Comparison of ENCODE assay signal across 38 mouse cellular contexts in the genomic region with DNA sequence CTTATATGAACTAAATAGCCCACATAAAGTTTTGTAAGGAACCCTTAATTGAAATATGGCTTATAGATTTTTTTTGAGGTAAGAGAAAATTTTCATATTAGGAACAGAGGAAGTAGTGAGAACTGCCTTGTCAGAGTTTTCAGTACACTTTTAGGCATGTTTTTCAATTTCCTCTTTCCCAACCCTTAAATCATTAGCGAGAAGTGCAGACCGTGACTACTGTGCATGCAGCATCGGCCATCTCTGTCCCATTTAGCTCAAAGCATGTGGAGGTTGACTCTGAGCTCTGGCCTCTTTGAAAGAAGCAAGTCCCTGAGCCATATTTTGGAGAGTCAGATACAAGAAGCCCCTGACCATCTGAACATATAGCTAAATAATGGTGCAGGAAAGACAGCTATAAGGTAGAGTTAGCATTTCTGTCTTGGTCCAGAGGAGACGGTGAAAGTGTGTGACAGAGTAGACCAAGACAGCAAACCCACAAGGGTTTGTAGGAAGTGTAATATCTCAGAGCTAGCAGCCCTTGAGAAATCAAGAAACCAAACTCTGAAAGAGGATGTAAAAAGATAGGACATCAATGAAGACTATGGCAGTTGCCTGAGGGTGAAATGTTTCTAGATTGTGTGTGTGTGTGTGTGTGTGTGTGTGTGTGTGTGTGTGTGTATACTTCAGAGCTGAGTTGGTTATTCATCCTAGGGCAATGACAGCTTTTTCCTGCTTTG. TPM values are rescaled to one million over a fixed set of nuclear protein-coding genes. Genes with fewer than 3 reads are reported as not detected.
A peak's percentile ranks its signal among the peaks of the same experiment; 100 is the strongest.
DNase-seq lines count a peak whose midpoint lies in the region; ATAC-seq and TF ChIP-seq lines count a peak whose summit lies in the region.
"Had no signal": no experiment of that assay in that cellular context is flagged by ENCODE, and none has a peak within 500 bp of the region (broad histone marks: within the 10 kb centered on the region; RNA-seq: fewer than 3 reads in every experiment).

No protein-coding gene starts in this region.

- no peak overlapping the region for H3K9ac ChIP-seq in neural tube, embryonic 15.5 days (replicated peaks)
- no peak overlapping the region for H3K9ac ChIP-seq in midbrain, postnatal 0 days (replicated peaks; ENCODE audit: low read length, poor library complexity, severe bottlenecking)
- H3K9ac ChIP-seq in heart, embryonic 12.5 days = no peak overlapping the region
- H3K9ac ChIP-seq: forebrain, embryonic 15.5 days; heart, embryonic 15.5 days; hindbrain, embryonic 13.5 days; limb, embryonic 13.5 days had no signal

- H3K4me3 ChIP-seq in macrophage (ENCODE audit: inconsistent target) = no peak overlapping the region
- no peak overlapping the region for H3K4me3 ChIP-seq in neural tube, embryonic 15.5 days (replicated peaks)
- H3K4me3 ChIP-seq in midbrain, postnatal 0 days (ENCODE audit: low read depth, low read length) = no peak overlapping the region
- H3K4me3 ChIP-seq in heart, embryonic 12.5 days = no peak overlapping the region
- H3K4me3 ChIP-seq: forebrain, embryonic 15.5 days; heart, embryonic 15.5 days; hindbrain, embryonic 13.5 days; limb, embryonic 13.5 days had no signal

- H3K36me3 ChIP-seq in macrophage (ENCODE audit: inconsistent target) = no peaks in the 10 kb centered on the region
- no peaks in the 10 kb centered on the region for H3K36me3 ChIP-seq in neural tube, embryonic 15.5 days
- no peaks in the 10 kb centered on the region for H3K36me3 ChIP-seq in midbrain, postnatal 0 days (ENCODE audit: insufficient read depth, low read length)
- no peaks in the 10 kb centered on the region for H3K36me3 ChIP-seq in heart, embryonic 12.5 days
- H3K36me3 ChIP-seq: forebrain, embryonic 15.5 days; heart, embryonic 15.5 days; hindbrain, embryonic 13.5 days; limb, embryonic 13.5 days had no signal

- WGBS in macrophage (ENCODE audit: missing documents) = 0% methylated on average over 4 of the region's 4 CpGs
- WGBS in neural tube, embryonic 15.5 days = 91% methylated on average over 4 of the region's 4 CpGs
- WGBS in midbrain, postnatal 0 days = 87% methylated on average over 4 of the region's 4 CpGs
- 78% methylated on average over 4 of the region's 4 CpGs for WGBS in heart, embryonic 12.5 days

- no peak overlapping the region for H3K4me2 ChIP-seq in neural tube, embryonic 15.5 days
- no peak overlapping the region for H3K4me2 ChIP-seq in midbrain, postnatal 0 days (ENCODE audit: low read depth, low read length, poor library complexity, severe bottlenecking)
- no peak overlapping the region for H3K4me2 ChIP-seq in heart, embryonic 12.5 days
- H3K4me2 ChIP-seq: forebrain, embryonic 15.5 days; heart, embryonic 15.5 days; hindbrain, embryonic 13.5 days; limb, embryonic 13.5 days had no signal

- H3K4me1 ChIP-seq in neural tube, embryonic 15.5 days = no peaks in the 10 kb centered on the region
- no peaks in the 10 kb centered on the region for H3K4me1 ChIP-seq in midbrain, postnatal 0 days (ENCODE audit: insufficient read depth, low read length)
- no peaks in the 10 kb centered on the region for H3K4me1 ChIP-seq in heart, embryonic 12.5 days (replicated peaks)
- H3K4me1 ChIP-seq: forebrain, embryonic 15.5 days; heart, embryonic 15.5 days; hindbrain, embryonic 13.5 days; limb, embryonic 13.5 days had no signal

- no peaks in the 10 kb centered on the region for H3K9me3 ChIP-seq in neural tube, embryonic 15.5 days (replicated peaks)
- H3K9me3 ChIP-seq in midbrain, postnatal 0 days (ENCODE audit: low read length) = no peaks in the 10 kb centered on the region
- H3K9me3 ChIP-seq in heart, embryonic 12.5 days (replicated peaks) = peaks cover 7% of the 10 kb centered on the region
- H3K9me3 ChIP-seq: forebrain, embryonic 15.5 days; heart, embryonic 15.5 days had no signal

- H3K27me3 ChIP-seq in neural tube, embryonic 15.5 days (replicated peaks) = no peaks in the 10 kb centered on the region
- H3K27me3 ChIP-seq in midbrain, postnatal 0 days (ENCODE audit: insufficient read depth, low read length) = no peaks in the 10 kb centered on the region
- H3K27me3 ChIP-seq in heart, embryonic 12.5 days (replicated peaks) = no peaks in the 10 kb centered on the region
- H3K27me3 ChIP-seq: forebrain, embryonic 15.5 days; heart, embryonic 15.5 days; hindbrain, embryonic 13.5 days; limb, embryonic 13.5 days had no signal

- no peak for ATAC-seq in neural tube, embryonic 15.5 days (ENCODE audit: low FRiP score)
- ATAC-seq in midbrain, postnatal 0 days (ENCODE audit: low FRiP score) = no peak
- ATAC-seq in heart, embryonic 12.5 days (ENCODE audit: insufficient number of reproducible peaks, low FRiP score) = no peak
- ATAC-seq: activated CD4-positive, CD25-positive, alpha-beta regulatory T cell, adult 4 months; forebrain, embryonic 15.5 days; intestine, embryonic 16.5 days had no signal

- H3K27ac ChIP-seq in macrophage = peak overlapping the region; percentile 86
- H3K27ac ChIP-seq in neural tube, embryonic 15.5 days (replicated peaks) = no peak overlapping the region
- no peak overlapping the region for H3K27ac ChIP-seq in midbrain, postnatal 0 days (ENCODE audit: low read depth, low read length)
- no peak overlapping the region for H3K27ac ChIP-seq in heart, embryonic 12.5 days (ENCODE audit: poor library complexity, severe bottlenecking)
- H3K27ac ChIP-seq: forebrain, embryonic 15.5 days; heart, embryonic 15.5 days; hindbrain, embryonic 13.5 days; kidney, postnatal 0 days; limb, embryonic 13.5 days had no signal

- H3K79me2 ChIP-seq in macrophage (ENCODE audit: inconsistent target) = no peaks in the 10 kb centered on the region

- peak; percentile 1 for DNase-seq in lung, postnatal 36 days
- DNase-seq in lung, postnatal 14 days = no peak
- DNase-seq in c-Kit-positive CD71-negative TER-119-negative erythroid progenitor cells, embryonic 14.5 days (ENCODE audit: low read depth) = peak; percentile 10
- no peak for DNase-seq in midbrain, postnatal 0 days (ENCODE audit: low spot score)
- DNase-seq: adrenal gland, adult 2 months; adrenal gland, postnatal 36 days; cerebellum, adult 11-12 months; cerebellum, postnatal 14 days; kidney, adult 8-10 months; kidney, postnatal 4 days; lung, adult 18-20 months; lung, postnatal 10 days; midbrain, embryonic 14.5 days; right cerebral cortex, postnatal 4 days; thymus, adult 2 months; thymus, postnatal 36 days had no signal

- no peak for TF ChIP-seq CTCF in midbrain, postnatal 0 days (IDR thresholded peaks at IDR 0.05)

RNA-seq across cellular contexts. Expression of a gene that starts 10.9 kb away (rescaled TPM):
- 10 to 100 TPM in 17 of 26 experiments, 1 to 10 TPM in 9; 3.4 to 71.3 (median 14.6) TPM for total RNA-seq in macrophage (2018; cell fraction: chromatin; rRNA removed)
- 100 to 1,000 TPM in 12 of 26 experiments, 10 to 100 TPM in 14; 41.7 to 177 (median 82.0) TPM for total RNA-seq in macrophage (2018; cell fraction: cytosol; rRNA removed)
- 100 to 1,000 TPM in 2 of 26 experiments, 10 to 100 TPM in 24; 17.9 to 129 (median 39.1) TPM for total RNA-seq in macrophage (2018; cell fraction: nucleus; rRNA removed)
- 66.0 to 89.8 TPM (median 67.4 TPM) in 3 replicates for polyA plus RNA-seq in macrophage (2018)
- 1.7 and 2.0 TPM in 2 replicates for polyA plus RNA-seq in neural tube, embryonic 15.5 days (2015; fragmentation: Nextera tagmentation; extraction: Ambion mirVana)
- 0.49 and 0.61 TPM in 2 replicates for total RNA-seq in midbrain, postnatal 0 days (2014; rRNA removed)
- 1.2 and 1.8 TPM in 2 replicates for polyA plus RNA-seq in midbrain, postnatal 0 days (2015; fragmentation: Nextera tagmentation; extraction: Ambion mirVana)
- 0.28 and 1.4 TPM in 2 replicates for polyA plus RNA-seq in heart, embryonic 12.5 days (2016; fragmentation: Nextera tagmentation; extraction: Ambion mirVana)
- total RNA-seq: CH12.LX, ES-E14 had no signal
- polyA plus RNA-seq: activated CD4-positive, CD25-positive, alpha-beta regulatory T cell, adult 4 months; C2C12 had no signal

RNA-seq across cellular contexts. Expression of a gene that starts 45.5 kb away (rescaled TPM):
- 1 to 10 TPM in 14 of 26 experiments, not detected in 12; 1.4 to 4.4 (median 2.2) TPM for total RNA-seq in macrophage (2018; cell fraction: chromatin; rRNA removed)
- total RNA-seq in macrophage (2018; cell fraction: cytosol; rRNA removed) = 1 to 10 TPM; 1.1 to 6.2 (median 3.0) TPM
- total RNA-seq in macrophage (2018; cell fraction: nucleus; rRNA removed) = 1 to 10 TPM in 22 of 26 experiments, under 1 TPM in 1, not detected in 3; 0.84 to 6.2 (median 2.5) TPM
- 3.1 to 7.3 TPM (median 5.7 TPM) in 3 replicates for polyA plus RNA-seq in macrophage (2018)
- not detected in 2 replicates for polyA plus RNA-seq in neural tube, embryonic 15.5 days (2015; fragmentation: Nextera tagmentation; extraction: Ambion mirVana)
- not detected in 2 replicates for total RNA-seq in midbrain, postnatal 0 days (2014; rRNA removed)
- not detected in 2 replicates for polyA plus RNA-seq in midbrain, postnatal 0 days (2015; fragmentation: Nextera tagmentation; extraction: Ambion mirVana)
- not detected in 2 replicates for polyA plus RNA-seq in heart, embryonic 12.5 days (2016; fragmentation: Nextera tagmentation; extraction: Ambion mirVana)
- total RNA-seq: CH12.LX; ES-E14; gastrocnemius, adult 18-20 months; heart, postnatal 25 days; layer of hippocampus, adult 8-10 months; layer of hippocampus, postnatal 25 days; left cerebral cortex, adult 8-10 months; left cerebral cortex, postnatal 36 days had no signal
- polyA plus RNA-seq: activated CD4-positive, CD25-positive, alpha-beta regulatory T cell, adult 4 months; C2C12; embryonic facial prominence, embryonic 11.5 days; forebrain, embryonic 15.5 days; frontal cortex, adult 2 months; heart, embryonic 15.5 days; hindbrain, embryonic 13.5 days; intestine, embryonic 16.5 days; limb, embryonic 13.5 days; midbrain, embryonic 14.5 days; neural tube, embryonic 11.5 days had no signal

Comparison
In these comparisons a context has a peak if more than half of its experiments do, and no peak if none do; other contexts are left out.
1. DNase-seq: peak in lung, postnatal 36 days (single experiment) and c-Kit-positive CD71-negative TER-119-negative erythroid progenitor cells, embryonic 14.5 days (single experiment); none in lung, postnatal 14 days (single experiment) and midbrain, postnatal 0 days (single experiment).
2. RNA of a gene that starts 10.9 kb away (polyA plus RNA-seq): 66.0 to 89.8 TPM in macrophage; 1.2 to 1.8 TPM in midbrain, postnatal 0 days, 1.7 to 2.0 TPM in neural tube, embryonic 15.5 days and 0.28 to 1.4 TPM in heart, embryonic 12.5 days; every median in the first group is over 10 times any median in the second.